Mouse (Mus musculus) liver, postnatal 0 days (tissue): ENCODE results near the gene Glcci1. TPM values are rescaled to one million over a fixed set of nuclear protein-coding genes. Genes with fewer than 3 reads are reported as not detected.

Experiments
- ATAC-seq: fragments of 200-750 bp; cut with Nextera tagmentation; 2 replicates; pipeline ENCODE4 v1.8.0; 2017; ENCODE audit warnings: mild to moderate bottlenecking, moderate library complexity
- DNase-seq: peaks from one replicate; pipeline ENCODE4 v3.0.0-alpha.2; 2016
- H3K27ac ChIP-seq: fragments of 300-500 bp; sonication (generic); 2 replicates; pipeline ENCODE4 v1.5.1; 2014; ENCODE audit warnings: antibody characterized with exemption, moderate library complexity, mild to moderate bottlenecking, low read depth
- H3K27me3 ChIP-seq: fragments of 300-500 bp; sonication (generic); 2 replicates; pipeline ENCODE4 v1.6.1; 2014; ENCODE audit warnings: low read length, control low read depth, mixed read lengths; ENCODE audit not compliant: insufficient read depth
- H3K36me3 ChIP-seq: fragments of 300-500 bp; sonication (generic); replicated peaks from 2 replicates; pipeline ENCODE4 v1.6.1; 2014; ENCODE audit warnings: mild to moderate bottlenecking, control low read depth, low read length, moderate library complexity, mixed read lengths; ENCODE audit not compliant: insufficient read depth
- H3K4me1 ChIP-seq: fragments of 300-500 bp; sonication (generic); 2 replicates; pipeline ENCODE4 v1.6.1; 2014; ENCODE audit warnings: antibody characterized with exemption, mild to moderate bottlenecking, control low read depth; ENCODE audit not compliant: insufficient read depth
- H3K4me2 ChIP-seq: fragments of 300-500 bp; sonication (generic); 2 replicates; pipeline ENCODE4 v1.6.1; 2014; ENCODE audit warnings: low read depth, mild to moderate bottlenecking, low read length, moderate library complexity, mixed read lengths
- H3K4me3 ChIP-seq: fragments of 300-500 bp; sonication (generic); 2 replicates; pipeline ENCODE4 v1.5.1; 2014; ENCODE audit warnings: low read depth, low read length
- H3K9ac ChIP-seq: fragments of 300-500 bp; sonication (generic); replicated peaks from 2 replicates; pipeline ENCODE4 v1.6.1; 2014; ENCODE audit warnings: mild to moderate bottlenecking, moderate library complexity
- H3K9me3 ChIP-seq: fragments of 300-500 bp; sonication (generic); 2 replicates; pipeline ENCODE4 v1.6.1; 2016; ENCODE audit warnings: mild to moderate bottlenecking, control low read depth, low read length, mixed read lengths
- CTCF ChIP-seq: sonication (generic); IDR thresholded peaks from 2 replicates; pipeline ENCODE4 v1.5.1; 2016; ENCODE audit warnings: antibody characterized with exemption, low read depth
- EP300 ChIP-seq: IDR thresholded peaks from 2 replicates; pipeline ENCODE4 v1.6.1; 2016; ENCODE audit warnings: antibody characterized with exemption, low read depth, mild to moderate bottlenecking
- WGBS: fragments of 180-500 bp; shearing (Covaris S2); extraction: QIAGEN DNeasy Blood & Tissue Kit; methylation state at CpG from one replicate; pipeline ENCODE4 v1.1.7; 2014; ENCODE audit not compliant: insufficient replicate concordance; 5-methylcytosine and 5-hydroxymethylcytosine counted together
- polyA plus RNA-seq: library from polyadenylated mRNA; unstranded; fragments of >200 nt; fragmentation: Nextera tagmentation; extraction: Ambion mirVana; gene quantifications from 2 replicates; pipeline ENCODE4 v1.2.1, GENCODE M21; 2015

Glcci1 gene
- polyA plus RNA-seq, 1 experiment from 2014 or later = 2.5 TPM

GRCm38 (mm10) chr6:8497868-8498257 lies 11.5 kb upstream of the Glcci1 start:
- DNase-seq (no peak), ATAC-seq (no peak)
- H3K4me3 ChIP-seq = no peak overlapping the region
- no peak overlapping the region for H3K9ac ChIP-seq
- TF ChIP-seq EP300 (no peak), CTCF (no peak)
- H3K4me1 ChIP-seq = no peaks in the 10 kb centered on the region
- no peaks in the 10 kb centered on the region for H3K27me3 ChIP-seq
- no peak overlapping the region for H3K27ac ChIP-seq
- no peaks in the 10 kb centered on the region for H3K9me3 ChIP-seq
- H3K4me2 ChIP-seq = no peak overlapping the region
- 80% methylated on average over 6 of the region's 6 CpGs for WGBS
- H3K36me3 ChIP-seq = no peaks in the 10 kb centered on the region

GRCm38 (mm10) chr6:8498961-8499360 lies 10.4 kb upstream of the Glcci1 start:
- TF ChIP-seq CTCF (no peak), EP300 (no peak)
- H3K27ac ChIP-seq = no peak overlapping the region
- no peaks in the 10 kb centered on the region for H3K27me3 ChIP-seq
- no peak overlapping the region for H3K4me2 ChIP-seq
- no peaks in the 10 kb centered on the region for H3K36me3 ChIP-seq
- ATAC-seq (no peak), DNase-seq (no peak)
- H3K9me3 ChIP-seq = no peaks in the 10 kb centered on the region
- H3K9ac ChIP-seq = no peak overlapping the region
- no peak overlapping the region for H3K4me3 ChIP-seq
- WGBS = 78% methylated on average over 3 of the region's 3 CpGs
- H3K4me1 ChIP-seq = no peaks in the 10 kb centered on the region

- Histone ChIP-seq H3K4me2 (no peak overlapping the region), H3K9ac (no peak overlapping the region), H3K4me1 (peaks cover 8% of the 10 kb centered on the region; the same call in 1 of the 2 replicates), H3K9me3 (no peaks in the 10 kb centered on the region), H3K27ac (peak overlapping the region; percentile 57; the same call in 1 of the 2 replicates), H3K36me3 (no peaks in the 10 kb centered on the region), H3K4me3 (no peak overlapping the region), H3K27me3 (no peaks in the 10 kb centered on the region)
- DNase-seq (no peak), ATAC-seq (no peak)
- WGBS = 31% methylated on average over 3 of the region's 3 CpGs
- TF ChIP-seq EP300 (no peak), CTCF (no peak)
Measured at GRCm38 (mm10) chr6:8503953-8504352, 5.4 kb upstream of the Glcci1 start.

GRCm38 (mm10) chr6:8504521-8505228 lies 4.7 kb upstream of the Glcci1 start:
- DNase-seq (no peak), ATAC-seq (no peak)
- Histone ChIP-seq H3K27ac (peak overlapping the region; percentile 57; the same call in 1 of the 2 replicates), H3K9ac (no peak overlapping the region), H3K36me3 (no peaks in the 10 kb centered on the region), H3K9me3 (no peaks in the 10 kb centered on the region), H3K4me1 (peaks cover 8% of the 10 kb centered on the region; the same call in 1 of the 2 replicates), H3K27me3 (no peaks in the 10 kb centered on the region), H3K4me3 (no peak overlapping the region), H3K4me2 (no peak overlapping the region)
- 80% methylated on average over 6 of the region's 6 CpGs for WGBS
- TF ChIP-seq CTCF (no peak), EP300 (no peak)

GRCm38 (mm10) chr6:8506631-8507030 lies 2.8 kb upstream of the Glcci1 start:
- no peak for ATAC-seq
- Histone ChIP-seq H3K27ac (no peak overlapping the region), H3K9ac (no peak overlapping the region)

GRCm38 (mm10) chr6:8508883-8509536 lies 390 bp upstream of the Glcci1 start:
- peak overlapping the region; percentile 99 for H3K27ac ChIP-seq

More at GRCm38 (mm10) chr6:8506631-8507030, 2.8 kb upstream of the Glcci1 start:
- TF ChIP-seq EP300 (no peak), CTCF (no peak)
- no peaks in the 10 kb centered on the region for H3K36me3 ChIP-seq
- H3K4me1 ChIP-seq = peaks cover 18% of the 10 kb centered on the region
- DNase-seq = no peak
- H3K4me2 ChIP-seq = no peak overlapping the region
- H3K27me3 ChIP-seq = no peaks in the 10 kb centered on the region
- H3K9me3 ChIP-seq = no peaks in the 10 kb centered on the region
- no peak overlapping the region for H3K4me3 ChIP-seq

More at GRCm38 (mm10) chr6:8508883-8509536, 390 bp upstream of the Glcci1 start:
- DNase-seq = peak; percentile 99
- TF ChIP-seq CTCF (no peak), EP300 (no peak)
- no peaks in the 10 kb centered on the region for H3K27me3 ChIP-seq
- no peaks in the 10 kb centered on the region for H3K36me3 ChIP-seq
- H3K9me3 ChIP-seq = no peaks in the 10 kb centered on the region
- ATAC-seq = peak; percentile 98
- under 1% methylated on average over 53 of the region's 56 CpGs for WGBS
- H3K4me2 ChIP-seq = peak overlapping the region; percentile 96
- peaks cover 18% of the 10 kb centered on the region for H3K4me1 ChIP-seq
- H3K9ac ChIP-seq = peak overlapping the region; percentile 96
- H3K4me3 ChIP-seq = peak overlapping the region; percentile 83
